Mouse (Mus musculus) kidney, adult 10 weeks (tissue): Measurements from ENCODE around the gene Tbkbp1. TPM values are rescaled to one million over a fixed set of nuclear protein-coding genes. Genes with fewer than 3 reads are reported as not detected.

Source experiments
- polyA plus RNA-seq: library from polyadenylated mRNA; stranded (reverse); fragments of 350-450 nt; fragmentation: Illumina TruSeq; extraction: RNeasy Lipid Tissue Mini Kit (QIAGEN cat#74804); gene quantifications from one replicate; pipeline ENCODE4 v1.2.3, GENCODE M21; 2014; ENCODE audit warnings: low read depth, low replicate concordance

Gene Tbkbp1
- 0.16 TPM for polyA plus RNA-seq

DNA sequence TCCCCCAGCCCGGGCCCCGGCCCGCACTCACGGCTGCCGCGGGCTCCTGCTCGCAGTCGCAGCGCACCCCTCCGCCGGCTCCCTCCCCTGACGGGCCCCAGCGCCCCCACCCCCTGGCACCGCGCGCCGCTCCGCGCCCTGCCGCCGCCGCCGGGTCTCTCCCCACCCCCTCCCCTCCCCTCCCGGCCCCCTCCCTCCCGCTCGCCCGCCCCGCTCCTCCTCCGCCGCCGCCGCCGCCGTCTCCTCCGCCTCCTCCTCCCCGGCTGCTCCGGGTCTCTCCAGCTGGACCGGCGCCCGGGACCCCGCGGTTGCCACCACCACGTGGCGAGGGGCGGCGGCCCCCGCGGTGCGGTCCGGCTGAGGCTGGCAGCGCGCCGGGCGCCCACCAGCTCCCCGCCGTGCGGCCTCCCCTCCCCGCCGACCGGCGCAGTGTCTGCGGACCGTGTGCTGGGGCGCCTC is at the start of gene Tbkbp1:
Gene Tbkbp1, minus strand, starts transcription at position 153 of the 459 bp plus-strand sequence.

DNA sequence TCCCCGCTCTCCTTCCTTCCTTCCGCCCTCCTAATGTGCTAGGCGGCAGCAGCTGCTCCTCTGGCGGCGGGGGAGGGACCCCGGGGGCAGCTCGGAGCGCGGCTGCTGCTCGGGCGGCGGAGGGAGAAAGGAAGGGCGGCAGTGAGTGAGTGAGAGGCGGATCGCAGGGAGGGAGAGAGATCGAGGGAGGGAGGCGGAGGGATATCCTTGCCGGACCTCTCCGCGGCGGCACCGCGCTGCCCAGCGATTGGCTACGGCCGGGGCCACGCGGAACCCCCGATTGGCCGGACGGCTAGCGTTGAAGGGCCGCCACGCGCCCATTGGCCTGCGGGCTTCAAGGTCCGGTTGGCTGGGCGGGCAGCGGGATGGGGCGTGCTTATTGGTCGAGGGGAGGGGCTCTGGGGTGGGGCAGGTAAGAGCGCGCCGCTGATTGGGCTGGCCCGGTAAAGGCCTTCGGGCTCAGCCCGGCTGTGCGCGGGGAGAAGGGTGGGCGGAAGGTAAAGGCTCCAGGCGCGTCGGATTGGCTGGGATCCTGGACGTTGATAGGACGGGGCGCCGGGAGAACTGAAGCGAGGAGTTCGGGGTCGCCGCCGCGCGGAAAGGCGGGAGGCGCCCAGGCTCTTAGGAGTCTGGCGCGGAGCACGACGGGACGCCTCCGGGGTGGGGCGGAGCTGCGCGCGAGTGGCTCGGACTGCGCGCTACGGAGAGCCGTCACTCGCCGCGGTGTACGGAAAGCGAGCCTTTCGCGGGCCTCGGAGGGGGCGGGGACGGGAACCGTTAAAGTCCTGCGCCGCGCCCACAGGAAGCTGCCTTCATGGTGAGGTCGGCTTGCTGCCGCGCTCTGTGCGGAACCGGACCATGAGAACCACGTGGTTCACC is 36.7 kb upstream of the Tbkbp1 start, which contains the start of gene Kpnb1:
Gene Kpnb1, minus strand, starts transcription at position 118 of the 879 bp plus-strand sequence.

DNA sequence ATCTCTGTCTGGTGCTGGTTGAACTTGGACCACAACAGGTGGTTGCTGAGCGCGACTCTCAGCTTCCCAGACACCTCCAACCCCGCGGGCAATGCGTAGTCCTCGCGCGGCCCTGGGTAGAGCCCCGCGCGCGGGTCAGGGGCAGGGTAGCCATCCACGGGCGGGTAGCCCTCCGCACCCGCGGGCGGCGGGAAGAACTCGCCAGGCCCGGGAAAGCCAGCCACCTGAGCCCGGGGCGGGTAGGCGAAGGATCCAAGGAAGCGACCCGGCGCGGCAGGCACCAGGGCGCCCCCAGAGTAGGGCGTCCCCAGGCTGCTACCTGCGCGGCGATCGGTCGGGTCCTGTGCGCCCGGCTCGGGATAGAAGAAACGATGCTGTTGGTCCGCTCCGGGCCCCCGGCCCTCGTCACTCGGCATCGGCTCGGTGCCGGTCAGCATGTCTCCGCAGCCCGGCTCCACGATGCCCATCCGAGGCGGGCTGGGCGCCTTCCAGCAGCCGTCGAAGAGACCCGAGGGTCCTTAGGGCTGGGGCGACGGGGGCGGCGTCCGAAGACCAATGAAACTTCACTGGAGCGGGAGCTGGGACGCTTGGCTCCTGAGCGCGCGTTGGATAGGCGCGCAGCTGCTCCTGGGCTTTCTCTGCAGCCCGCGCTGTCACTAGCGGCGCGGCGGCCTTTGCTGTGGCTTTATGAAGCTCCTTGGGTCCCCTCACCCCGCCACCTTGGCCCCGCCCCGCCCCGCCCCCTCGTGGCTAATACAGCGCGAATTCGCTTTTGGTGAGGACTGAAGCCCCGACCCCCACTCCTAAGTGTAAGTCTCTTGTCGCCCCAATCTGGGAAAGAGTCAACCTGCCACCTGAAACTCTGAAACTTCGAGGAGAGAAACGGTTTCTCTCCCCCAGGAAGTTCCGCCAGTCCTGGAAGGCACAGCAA is 36.4 kb downstream of the Tbkbp1 start, which contains the start of gene Tbx21:
Gene Tbx21, minus strand, starts transcription at position 661 of the 931 bp plus-strand sequence.

Other genes starting within 250 kb of the Tbkbp1 start
- gene Cdk5rap3, start 235.0 kb downstream of the Tbkbp1 start, polyA plus RNA-seq: 22.7 TPM
- gene Prr15l, start 223.4 kb downstream of the Tbkbp1 start, polyA plus RNA-seq: 14.7 TPM
- gene Pnpo, start 207.5 kb downstream of the Tbkbp1 start, polyA plus RNA-seq: 16.3 TPM
- gene Sp2, start 168.5 kb downstream of the Tbkbp1 start, polyA plus RNA-seq: 2.5 TPM
- 0.28 TPM for gene Sp6, start 138.1 kb downstream of the Tbkbp1 start, polyA plus RNA-seq
- not detected for gene Scrn2, start 121.6 kb downstream of the Tbkbp1 start, polyA plus RNA-seq
- 0.81 TPM for gene Lrrc46, start 110.1 kb downstream of the Tbkbp1 start, polyA plus RNA-seq
- gene Mrpl10, start 109.9 kb downstream of the Tbkbp1 start, polyA plus RNA-seq: 18.1 TPM
- gene Osbpl7, start 100.9 kb downstream of the Tbkbp1 start, polyA plus RNA-seq: not detected
- gene Tbx21, start 36.2 kb downstream of the Tbkbp1 start, polyA plus RNA-seq: not detected
- gene Kpnb1, start 36.4 kb upstream of the Tbkbp1 start, polyA plus RNA-seq: 79.1 TPM
- 90.2 TPM for gene Npepps, start 129.1 kb upstream of the Tbkbp1 start, polyA plus RNA-seq
- gene Mrpl45, start 164.2 kb upstream of the Tbkbp1 start, polyA plus RNA-seq: 47.2 TPM
- 0.04 TPM for gene Gpr179, start 200.6 kb upstream of the Tbkbp1 start, polyA plus RNA-seq
- 9.5 TPM for gene Socs7, start 211.1 kb upstream of the Tbkbp1 start, polyA plus RNA-seq